Mouse (Mus musculus) heart, embryonic 15.5 days (tissue): Measurements from ENCODE around the gene Ppfia2. TPM values are rescaled to one million over a fixed set of nuclear protein-coding genes. Genes with fewer than 3 reads are reported as not detected.

Experiments
- ATAC-seq: fragments of 200-750 bp; cut with Nextera tagmentation; replicated peaks from 2 replicates; pipeline ENCODE4 v1.8.0; 2017; ENCODE audit warnings: low read depth, moderate TSS enrichment; ENCODE audit not compliant: insufficient number of reproducible peaks, insufficient read depth, low FRiP score
- H3K27ac ChIP-seq: fragments of 300-500 bp; sonication (generic); 2 replicates; pipeline ENCODE4 v1.5.1; 2015; ENCODE audit warnings: mild to moderate bottlenecking, inconsistent platforms
- H3K27me3 ChIP-seq: fragments of 300-500 bp; sonication (generic); 2 replicates; pipeline ENCODE4 v1.6.1; 2015; ENCODE audit warnings: inconsistent platforms
- H3K36me3 ChIP-seq: fragments of 300-500 bp; sonication (generic); 2 replicates; pipeline ENCODE4 v1.6.1; 2015; ENCODE audit warnings: mild to moderate bottlenecking, inconsistent platforms
- H3K4me1 ChIP-seq: fragments of 300-500 bp; sonication (generic); replicated peaks from 2 replicates; pipeline ENCODE4 v1.6.1; 2015; ENCODE audit warnings: inconsistent platforms
- H3K4me2 ChIP-seq: fragments of 300-500 bp; sonication (generic); 2 replicates; pipeline ENCODE4 v1.6.1; 2015; ENCODE audit warnings: inconsistent platforms, mild to moderate bottlenecking, moderate library complexity
- H3K4me3 ChIP-seq: fragments of 300-500 bp; sonication (generic); 2 replicates; pipeline ENCODE4 v1.5.1; 2015; ENCODE audit warnings: mild to moderate bottlenecking, inconsistent platforms
- H3K9ac ChIP-seq: fragments of 300-500 bp; sonication (generic); 2 replicates; pipeline ENCODE4 v1.6.1; 2015; ENCODE audit warnings: mild to moderate bottlenecking, inconsistent platforms
- H3K9me3 ChIP-seq: fragments of 300-500 bp; sonication (generic); replicated peaks from 2 replicates; pipeline ENCODE4 v1.6.1; 2016; ENCODE audit warnings: inconsistent platforms
- WGBS: fragments of 180-500 bp; shearing (Covaris S2); methylation state at CpG from one replicate; pipeline ENCODE4 v1.1.7; 2015; ENCODE audit warnings: mixed read lengths; 5-methylcytosine and 5-hydroxymethylcytosine counted together
- polyA plus RNA-seq: library from polyadenylated mRNA; unstranded; fragments of >200 nt; fragmentation: Nextera tagmentation; extraction: Ambion mirVana; gene quantifications from 2 replicates; pipeline ENCODE4 v1.2.1, GENCODE M21; 2015

The Ppfia2 gene
- polyA plus RNA-seq = 0.35 and 0.57 TPM in 2 replicates

DNA sequence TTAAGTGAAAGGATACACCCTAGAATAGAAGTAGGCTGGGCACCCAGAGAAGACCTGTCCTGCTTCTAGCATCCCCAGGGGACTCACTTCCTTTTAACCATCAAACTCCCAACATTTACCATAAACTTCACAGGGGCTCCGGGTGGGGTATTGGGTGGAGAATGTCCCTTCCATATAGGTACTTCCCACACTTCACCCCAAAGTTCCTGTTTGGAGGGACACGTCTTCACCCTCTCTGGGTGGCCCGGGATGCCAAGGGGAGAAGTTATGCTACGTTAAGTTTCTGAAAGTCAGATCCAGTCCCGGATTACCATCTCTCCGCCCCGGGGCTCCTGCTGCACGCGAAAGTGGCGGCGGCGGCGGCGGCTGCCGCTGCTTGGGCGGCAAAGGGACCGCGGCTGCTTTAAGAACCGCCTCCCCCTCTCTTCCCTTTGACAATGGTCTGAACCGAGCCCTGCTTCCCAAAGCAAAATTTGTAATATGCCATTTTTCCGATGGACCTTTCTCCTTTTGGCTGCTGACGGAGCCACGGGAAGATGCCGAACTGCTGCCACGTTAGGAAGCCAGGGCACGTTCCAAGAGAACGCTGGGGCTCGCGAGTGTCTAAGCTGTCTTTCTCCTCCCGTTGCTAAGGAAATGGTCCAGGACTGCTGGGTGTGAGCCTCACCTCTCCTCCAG is at the start of gene Ppfia2:
Gene Ppfia2, plus strand, starts transcription at position 485 of the 678 bp plus-strand sequence.
- no peak for ATAC-seq
- H3K27me3 ChIP-seq = peaks cover 26% of the 10 kb centered on the region
- peak within 1 kb of the TSS; percentile 86 for H3K4me2 ChIP-seq
- no peak within 1 kb of the TSS for H3K27ac ChIP-seq
- H3K9ac ChIP-seq = no peak within 1 kb of the TSS; the same call in 1 of the 2 replicates
- no peaks in the 10 kb centered on the region for H3K9me3 ChIP-seq
- H3K4me1 ChIP-seq = peaks cover 9% of the 10 kb centered on the region
- under 1% methylated on average over 30 of the region's 30 CpGs for WGBS
- H3K36me3 ChIP-seq = no peaks in the 10 kb centered on the region
- peak within 1 kb of the TSS; percentile 52 for H3K4me3 ChIP-seq

DNA sequence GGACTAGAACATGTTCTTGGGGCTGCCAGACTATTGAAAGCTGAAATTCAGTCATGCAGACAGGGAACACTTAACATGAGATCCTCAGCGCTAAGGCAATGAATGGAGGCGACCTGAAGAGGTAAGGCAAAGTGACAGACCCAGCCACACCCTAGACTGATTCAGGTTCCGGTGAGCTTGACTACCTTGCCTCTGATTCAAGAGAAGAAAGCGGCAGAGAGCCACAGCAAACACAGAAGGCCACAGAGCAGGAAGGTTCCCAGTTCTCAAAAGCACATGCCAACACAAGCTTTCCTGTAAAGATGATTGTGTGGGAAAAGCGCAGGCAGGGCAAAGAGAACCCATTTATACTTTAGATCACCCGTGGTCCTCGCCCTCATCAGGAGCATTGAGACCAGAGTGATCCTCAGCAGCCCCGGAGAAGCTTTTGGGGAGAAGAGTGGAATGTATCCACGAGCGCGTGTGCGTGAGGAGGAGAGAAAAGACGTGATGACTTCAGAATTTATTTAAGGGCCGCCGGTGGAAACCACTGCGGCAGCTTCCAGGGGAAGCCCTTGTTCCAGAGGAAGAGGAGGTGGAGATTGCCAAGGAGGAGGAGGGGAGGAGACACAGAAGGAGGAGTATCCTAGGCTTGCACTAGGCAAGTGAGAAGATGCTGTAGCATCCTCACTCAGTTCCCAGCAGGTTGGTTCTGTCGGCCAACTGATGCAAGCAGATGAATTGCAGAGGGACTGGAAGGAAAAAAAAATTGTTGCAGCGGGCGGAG is 1.0 kb upstream of the Ppfia2 start:
- Histone ChIP-seq H3K27ac (no peak overlapping the region), H3K4me2 (peak overlapping the region; percentile 86), H3K9ac (no peak overlapping the region), H3K27me3 (peaks cover 26% of the 10 kb centered on the region), H3K4me3 (peak overlapping the region; percentile 52), H3K4me1 (peaks cover 9% of the 10 kb centered on the region), H3K9me3 (no peaks in the 10 kb centered on the region), H3K36me3 (no peaks in the 10 kb centered on the region)
- ATAC-seq = no peak
- WGBS = 4% methylated on average over 19 of the region's 19 CpGs

DNA sequence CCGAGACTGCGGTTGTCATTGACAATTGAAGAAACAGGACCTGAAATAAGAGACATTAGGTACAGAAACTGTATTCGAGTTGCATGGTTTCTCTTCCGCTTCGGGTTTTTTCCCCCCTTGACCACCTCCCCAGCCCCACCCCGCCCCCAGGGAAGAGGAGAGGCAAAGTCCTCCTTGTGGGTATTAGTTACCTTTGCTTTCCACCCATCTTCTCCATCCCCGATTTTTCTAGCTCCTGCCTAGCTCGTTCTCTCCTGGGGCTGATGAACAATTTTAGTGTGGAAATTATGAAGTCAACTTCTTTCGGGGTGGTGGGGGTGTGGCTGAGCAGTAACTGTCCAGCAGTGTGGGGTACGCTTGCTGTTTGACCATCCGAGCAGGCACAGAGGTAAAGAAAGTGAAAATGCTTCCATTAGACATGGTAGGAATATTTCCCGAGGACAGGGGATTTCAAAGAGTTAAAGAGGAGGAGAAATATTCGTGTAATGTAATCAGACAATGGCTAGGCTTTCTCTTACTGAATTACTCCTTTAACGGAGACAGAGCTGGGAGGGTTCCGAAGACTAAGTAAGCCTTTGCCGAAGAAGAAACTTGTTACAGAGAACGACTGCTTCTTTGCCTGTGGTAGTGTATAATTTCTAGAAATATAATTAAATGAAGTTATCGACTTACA is 530 bp downstream of the Ppfia2 start:
- WGBS = 14% methylated on average over 18 of the region's 18 CpGs
- no peaks in the 10 kb centered on the region for H3K36me3 ChIP-seq
- peaks cover 26% of the 10 kb centered on the region for H3K27me3 ChIP-seq
- H3K27ac ChIP-seq = no peak overlapping the region
- H3K4me2 ChIP-seq = peak overlapping the region; percentile 86
- no peaks in the 10 kb centered on the region for H3K9me3 ChIP-seq
- peak overlapping the region; percentile 52 for H3K4me3 ChIP-seq
- H3K9ac ChIP-seq = no peak overlapping the region; the same call in 1 of the 2 replicates
- no peak for ATAC-seq
- peaks cover 9% of the 10 kb centered on the region for H3K4me1 ChIP-seq

DNA sequence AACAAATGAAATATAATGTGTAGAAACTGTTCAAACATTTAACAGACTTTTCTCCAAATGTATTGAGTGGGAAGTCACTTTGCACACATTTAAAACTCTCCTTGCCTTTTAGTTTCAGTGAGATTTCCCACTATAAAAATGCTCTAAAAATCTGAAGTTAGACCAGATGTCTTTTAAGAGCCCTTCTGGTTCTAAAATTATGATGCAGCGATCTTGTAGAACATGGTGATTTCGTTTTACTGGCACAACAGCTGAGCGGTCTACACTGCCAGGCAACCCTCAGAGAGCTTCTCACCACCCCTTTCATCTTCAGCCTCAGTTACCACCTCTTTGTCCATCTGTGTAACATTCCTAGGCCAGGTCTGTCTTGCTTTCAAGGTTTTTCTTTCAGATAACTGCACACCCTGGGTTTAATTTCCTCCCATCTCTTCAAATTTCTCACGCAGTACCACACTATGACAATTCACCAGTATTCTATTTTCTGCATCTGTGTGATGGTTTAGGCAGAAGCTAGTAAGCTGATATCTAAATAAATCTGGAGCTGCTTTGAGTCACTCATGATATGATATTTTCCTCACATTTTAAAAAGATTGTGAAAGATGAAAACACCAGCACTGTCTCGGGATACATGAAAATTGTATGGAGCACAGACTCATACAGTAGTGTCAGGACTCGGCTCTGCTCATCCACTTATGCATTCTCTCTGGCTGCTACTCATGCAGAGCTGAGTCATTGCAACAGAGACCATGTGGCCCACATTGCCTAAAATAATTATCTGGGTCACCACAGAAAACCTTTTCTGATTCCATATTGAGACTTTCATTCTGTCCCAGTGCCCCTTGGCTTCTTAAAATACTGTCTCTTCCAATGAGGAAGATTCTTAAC is 39.4 kb downstream of the Ppfia2 start:
- H3K27ac ChIP-seq = no peak overlapping the region
- no peak overlapping the region for H3K4me3 ChIP-seq
- H3K9ac ChIP-seq = no peak overlapping the region
- 71% methylated on average over 6 of the region's 6 CpGs for WGBS
- no peaks in the 10 kb centered on the region for H3K36me3 ChIP-seq
- H3K9me3 ChIP-seq = no peaks in the 10 kb centered on the region
- H3K4me2 ChIP-seq = no peak overlapping the region
- no peak for ATAC-seq
- H3K27me3 ChIP-seq = no peaks in the 10 kb centered on the region
- H3K4me1 ChIP-seq = no peaks in the 10 kb centered on the region

DNA sequence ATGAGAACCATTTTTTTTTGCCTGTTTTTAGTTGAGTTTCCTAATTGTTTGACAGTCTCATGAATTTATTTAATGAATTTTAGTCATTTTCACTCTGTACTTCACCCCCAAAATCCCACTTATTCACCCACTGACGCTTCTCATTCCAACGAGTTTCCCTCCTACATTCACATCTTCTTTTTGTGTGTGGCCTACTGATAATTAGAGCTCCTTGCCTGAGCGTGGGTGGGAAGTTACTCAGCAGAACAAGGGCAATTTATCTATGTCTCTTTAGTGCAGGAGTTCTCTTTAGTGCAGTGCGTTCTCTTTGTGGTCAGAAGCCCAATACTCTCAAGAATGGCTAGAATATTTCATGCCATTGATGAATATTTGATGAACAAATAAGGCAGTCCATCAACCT is 95.9 kb downstream of the Ppfia2 start:
- Histone ChIP-seq H3K4me2 (no peak overlapping the region), H3K9ac (no peak overlapping the region), H3K4me1 (no peaks in the 10 kb centered on the region), H3K27me3 (no peaks in the 10 kb centered on the region), H3K4me3 (no peak overlapping the region), H3K36me3 (no peaks in the 10 kb centered on the region), H3K9me3 (no peaks in the 10 kb centered on the region), H3K27ac (no peak overlapping the region)
- ATAC-seq = no peak
- WGBS = 51% methylated on average over 4 of the region's 4 CpGs

DNA sequence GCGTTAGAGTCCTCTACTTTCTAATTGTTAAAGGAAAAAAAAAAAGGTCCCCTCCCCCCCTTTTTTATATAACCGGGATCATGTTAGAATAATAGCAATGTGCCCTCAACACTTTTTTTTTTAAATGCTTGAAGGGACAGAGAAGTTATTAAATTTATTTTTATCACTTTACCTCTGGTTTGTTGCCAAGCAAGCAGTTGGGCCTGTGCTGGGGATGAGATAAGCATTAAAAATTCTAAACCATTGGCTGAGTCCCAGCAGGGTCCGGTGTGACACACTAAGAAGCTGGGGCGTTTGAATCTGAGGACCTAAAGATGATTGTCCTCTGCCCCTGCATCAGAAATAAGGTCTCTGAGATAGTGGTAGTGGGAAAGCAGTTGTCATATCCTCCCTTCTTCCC is 114.9 kb downstream of the Ppfia2 start:
- Histone ChIP-seq H3K27ac (peak overlapping the region; percentile 27; the same call in 1 of the 2 replicates), H3K4me2 (no peak overlapping the region), H3K27me3 (no peaks in the 10 kb centered on the region), H3K4me3 (no peak overlapping the region), H3K9me3 (no peaks in the 10 kb centered on the region), H3K9ac (no peak overlapping the region), H3K4me1 (peaks cover 7% of the 10 kb centered on the region), H3K36me3 (no peaks in the 10 kb centered on the region)
- ATAC-seq = no peak
- WGBS = 30% methylated on average over 4 of the region's 4 CpGs

DNA sequence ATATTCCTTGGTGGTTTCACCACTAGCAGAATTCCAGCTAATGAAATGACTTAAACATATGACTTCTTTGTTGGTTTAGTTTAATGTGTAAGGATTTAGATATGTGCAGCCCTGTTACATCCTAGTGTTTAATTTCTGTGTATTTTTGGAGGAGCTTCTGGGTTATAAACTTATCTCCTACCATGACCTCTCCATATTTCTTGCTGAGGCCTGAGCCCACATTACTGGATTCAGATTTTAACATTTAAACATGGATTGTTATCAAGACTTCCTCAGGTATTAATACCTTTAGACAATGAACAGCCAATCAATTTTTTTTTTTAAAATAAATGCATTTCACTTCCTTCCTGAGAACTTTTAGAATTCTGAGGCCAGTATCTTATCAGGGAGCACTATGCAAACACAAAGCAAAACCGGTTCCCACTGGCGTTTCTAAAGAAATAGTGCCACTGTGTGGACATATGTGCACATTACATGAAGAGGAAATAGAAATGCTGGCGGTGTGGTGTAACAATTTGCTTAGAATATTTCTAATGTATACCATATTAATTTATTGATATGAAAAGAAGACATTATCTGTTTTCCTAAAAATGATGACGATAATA is 115.4 kb downstream of the Ppfia2 start:
- H3K27me3 ChIP-seq = no peaks in the 10 kb centered on the region
- no peak for ATAC-seq
- H3K4me3 ChIP-seq = no peak overlapping the region
- no peaks in the 10 kb centered on the region for H3K36me3 ChIP-seq
- no peaks in the 10 kb centered on the region for H3K9me3 ChIP-seq
- H3K27ac ChIP-seq = peak overlapping the region; percentile 27; the same call in 1 of the 2 replicates
- no peak overlapping the region for H3K4me2 ChIP-seq
- WGBS = 4% methylated on average over 4 of the region's 4 CpGs
- H3K9ac ChIP-seq = no peak overlapping the region
- peaks cover 7% of the 10 kb centered on the region for H3K4me1 ChIP-seq

DNA sequence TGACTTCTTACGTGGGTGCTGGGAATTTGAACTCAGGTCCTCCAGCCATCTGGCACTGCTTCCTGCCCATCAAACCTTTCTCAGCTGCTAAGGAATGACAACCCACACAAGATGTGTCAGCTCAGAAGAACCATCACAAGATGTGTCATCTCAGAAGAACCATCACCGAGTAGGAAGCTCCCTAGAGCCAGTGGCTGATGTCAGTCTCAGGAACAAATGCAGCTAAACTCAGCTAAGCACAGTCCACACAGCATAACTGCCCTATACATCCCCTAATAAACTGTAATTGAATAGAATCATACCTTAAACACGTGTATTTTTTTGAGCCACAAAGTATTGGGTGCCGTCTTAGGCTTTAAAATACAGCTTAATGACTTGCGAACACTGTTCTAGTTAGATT is 117.7 kb downstream of the Ppfia2 start:
- H3K9me3 ChIP-seq = no peaks in the 10 kb centered on the region
- no peak overlapping the region for H3K4me3 ChIP-seq
- no peaks in the 10 kb centered on the region for H3K36me3 ChIP-seq
- H3K4me2 ChIP-seq = no peak overlapping the region
- no peaks in the 10 kb centered on the region for H3K27me3 ChIP-seq
- ATAC-seq = no peak
- H3K4me1 ChIP-seq = peaks cover 7% of the 10 kb centered on the region
- no peak overlapping the region for H3K27ac ChIP-seq
- 67% methylated on average over 5 of the region's 5 CpGs for WGBS
- H3K9ac ChIP-seq = no peak overlapping the region

DNA sequence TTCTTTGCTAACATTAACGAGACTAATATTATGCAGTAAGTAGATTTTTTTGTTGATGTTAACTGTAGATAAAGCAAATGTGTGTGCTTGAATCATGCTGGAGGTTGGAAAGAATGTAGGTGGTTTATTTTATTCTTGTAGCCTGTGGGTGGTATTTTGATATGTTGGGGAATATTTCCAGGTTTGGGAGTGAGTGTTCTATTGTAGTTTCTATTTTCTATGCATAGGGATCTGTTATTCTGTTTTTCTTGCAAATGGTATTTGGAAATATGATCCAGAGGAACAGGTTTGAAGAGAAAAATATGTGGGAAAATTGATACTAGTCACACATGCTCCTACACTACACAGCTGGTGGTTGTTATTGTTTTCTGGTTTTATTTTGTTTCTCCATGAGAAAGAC is 120.8 kb downstream of the Ppfia2 start:
- no peaks in the 10 kb centered on the region for H3K27me3 ChIP-seq
- H3K9me3 ChIP-seq = no peaks in the 10 kb centered on the region
- no peaks in the 10 kb centered on the region for H3K4me1 ChIP-seq
- no peak overlapping the region for H3K27ac ChIP-seq
- no peaks in the 10 kb centered on the region for H3K36me3 ChIP-seq
- H3K9ac ChIP-seq = no peak overlapping the region
- 62% methylated on average over 1 of the region's 1 CpGs for WGBS
- ATAC-seq = no peak
- no peak overlapping the region for H3K4me3 ChIP-seq
- no peak overlapping the region for H3K4me2 ChIP-seq

DNA sequence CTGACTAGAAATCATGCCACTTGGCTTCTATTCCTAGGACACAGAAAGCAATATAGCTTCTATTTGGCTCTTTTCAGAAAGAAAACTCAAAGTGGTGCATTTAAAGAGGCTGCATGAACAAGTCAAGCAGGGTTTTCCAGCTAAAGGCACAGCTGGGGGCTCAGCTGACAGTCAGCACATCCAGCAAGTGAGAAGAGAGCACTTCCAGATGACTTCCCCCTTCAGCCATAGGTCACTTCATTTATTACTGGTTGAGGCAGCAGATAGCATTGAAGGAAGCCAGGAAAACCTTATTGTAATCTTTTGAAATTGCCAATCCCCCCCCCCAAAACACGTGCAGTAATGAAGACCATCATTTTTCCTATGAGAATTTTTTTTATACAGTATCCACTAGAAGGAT is 126.8 kb downstream of the Ppfia2 start:
- H3K27ac ChIP-seq = no peak overlapping the region
- no peak overlapping the region for H3K4me2 ChIP-seq
- no peaks in the 10 kb centered on the region for H3K27me3 ChIP-seq
- WGBS = 26% methylated on average over 1 of the region's 1 CpGs
- no peaks in the 10 kb centered on the region for H3K36me3 ChIP-seq
- no peaks in the 10 kb centered on the region for H3K9me3 ChIP-seq
- H3K4me1 ChIP-seq = no peaks in the 10 kb centered on the region
- no peak for ATAC-seq
- H3K9ac ChIP-seq = no peak overlapping the region
- H3K4me3 ChIP-seq = no peak overlapping the region
